ENCODE assay signal across 9 mouse cellular contexts in the genomic region with DNA sequence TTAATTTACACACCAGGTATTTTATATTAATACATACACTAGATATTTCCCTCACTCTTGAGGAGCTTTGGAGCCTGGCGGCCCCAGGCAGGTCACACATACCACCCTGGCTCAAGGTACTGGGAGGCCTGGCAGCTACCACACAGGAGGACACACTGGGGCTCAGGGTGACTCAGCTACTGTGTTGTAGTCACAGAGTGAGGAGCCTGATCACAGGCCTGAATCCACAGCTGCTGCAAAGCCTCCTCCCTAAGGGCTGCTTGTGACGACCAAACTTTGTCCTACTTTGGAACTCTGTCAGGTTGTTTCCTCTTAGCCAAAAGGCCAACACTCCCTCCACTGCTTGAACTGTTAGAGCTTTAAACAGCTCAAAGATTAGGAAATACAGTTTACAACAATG.
DNase-seq lines count a peak whose midpoint lies in the region; ATAC-seq and TF ChIP-seq lines count a peak whose summit lies in the region.
"Had no signal": no experiment of that assay in that cellular context is flagged by ENCODE, and none has a peak within 500 bp of the region (broad histone marks: within the 10 kb centered on the region; RNA-seq: fewer than 3 reads in every experiment).

No protein-coding gene starts in this region.

- DNase-seq in 3T3-L1 (ENCODE audit: low read depth, low spot score), result peak; percentile 93
- DNase-seq in heart, adult 11 months, result peak; percentile 98
- DNase-seq in kidney, postnatal 4 days, result peak; percentile 22 to 33
- no peak for DNase-seq in cerebellum, adult 9-11 months
- no peak for DNase-seq in cerebellum, adult 9-10 months
- DNase-seq in embryo, embryonic 10 days (ENCODE audit: low spot score), result no peak

- H3K4me1 ChIP-seq in bone marrow macrophage, adult 2 months (ENCODE audit: control insufficient read depth, insufficient read depth, low read length), result peaks cover 20% of the 10 kb centered on the region
- H3K4me1 ChIP-seq in neural tube, embryonic 13.5 days (replicated peaks), result peaks cover 28% of the 10 kb centered on the region

- no peaks in the 10 kb centered on the region for H3K27me3 ChIP-seq in neural tube, embryonic 13.5 days
- H3K27me3 ChIP-seq: megakaryocyte, embryonic 14.5 days had no signal

- no peaks in the 10 kb centered on the region for H3K9me3 ChIP-seq in neural tube, embryonic 13.5 days
- H3K9me3 ChIP-seq: megakaryocyte, embryonic 14.5 days had no signal

- peak; percentile 74 for ATAC-seq in neural tube, embryonic 13.5 days (ENCODE audit: low read depth)

- H3K9ac ChIP-seq in neural tube, embryonic 13.5 days, result no peak overlapping the region

- no peak for TF ChIP-seq POLR2A in bone marrow macrophage, adult 2 months (IDR thresholded peaks at IDR 0.05; ENCODE audit: borderline replicate concordance, low read depth, low read length)

- no peak overlapping the region for H3K4me2 ChIP-seq in neural tube, embryonic 13.5 days

- no peak for TF ChIP-seq CTCF in bone marrow macrophage, adult 2 months (IDR thresholded peaks at IDR 0.05; ENCODE audit: low read depth, low read length)

- no peaks in the 10 kb centered on the region for H3K36me3 ChIP-seq in neural tube, embryonic 13.5 days

- 59% methylated on average over 2 of the region's 2 CpGs for WGBS in neural tube, embryonic 13.5 days

- peak overlapping the region; percentile 34 for H3K27ac ChIP-seq in bone marrow macrophage, adult 2 months (ENCODE audit: insufficient read depth, low read depth, low read length)
- H3K27ac ChIP-seq in neural tube, embryonic 13.5 days (replicated peaks), result peak overlapping the region; percentile 84

- no peak overlapping the region for H3K4me3 ChIP-seq in bone marrow macrophage, adult 2 months (ENCODE audit: insufficient read depth, low read length)
- H3K4me3 ChIP-seq in neural tube, embryonic 13.5 days, result no peak overlapping the region
- H3K4me3 ChIP-seq: megakaryocyte, embryonic 14.5 days had no signal

Comparison
In these comparisons a context has a peak if more than half of its experiments do, and no peak if none do; other contexts are left out.
1. DNase-seq: peak in 3T3-L1 (single experiment), heart, adult 11 months (single experiment) and kidney, postnatal 4 days (2 of 2); none in cerebellum, adult 9-11 months (single experiment), cerebellum, adult 9-10 months (single experiment) and embryo, embryonic 10 days (single experiment).